Mouse (Mus musculus): ENCODE results near the gene Hp1bp3. TPM values are rescaled to one million over a fixed set of nuclear protein-coding genes. Genes with fewer than 3 reads are reported as not detected.

Gene Hp1bp3
- polyA plus RNA-seq (2012; ENCODE audit: low replicate concordance), result 55.0 and 57.2 TPM in 2 replicates

DNA sequence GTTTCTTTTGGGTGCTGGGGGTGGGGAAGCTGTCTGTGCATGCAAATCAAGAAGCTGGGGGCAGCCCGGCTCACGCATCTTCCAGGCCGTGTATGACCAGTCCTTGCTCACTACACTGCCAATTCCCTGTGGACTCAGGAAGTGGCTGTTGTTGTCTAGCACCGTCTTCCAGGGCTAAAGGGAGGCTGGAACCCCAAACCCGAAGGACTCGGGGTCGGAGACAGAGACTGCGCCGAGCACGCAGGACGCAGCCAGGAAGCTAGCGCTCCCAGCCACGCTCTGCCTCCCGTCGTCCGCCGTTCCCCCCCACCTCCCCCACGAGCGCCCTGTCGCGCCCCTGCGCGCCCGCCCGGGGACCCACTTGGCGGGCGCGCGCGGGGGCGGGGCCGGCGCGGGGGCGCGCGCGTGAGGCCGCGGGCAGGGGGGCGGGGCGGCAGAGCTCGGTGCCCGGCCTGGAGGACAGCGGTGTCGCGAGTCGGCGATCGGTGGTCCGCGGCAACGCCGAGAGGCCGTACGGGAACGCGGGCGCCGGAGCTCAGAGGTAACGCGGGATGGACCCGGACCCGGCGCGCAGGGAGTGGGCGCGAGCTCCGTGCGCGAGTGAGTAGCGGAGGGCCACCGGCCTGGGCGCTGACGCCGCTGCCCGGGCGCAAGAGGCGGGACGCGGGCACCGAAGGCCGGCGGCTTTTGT is at the start of gene Hp1bp3:
Gene Hp1bp3, plus strand, starts transcription at position 97 of the 691 bp plus-strand sequence.

DNA sequence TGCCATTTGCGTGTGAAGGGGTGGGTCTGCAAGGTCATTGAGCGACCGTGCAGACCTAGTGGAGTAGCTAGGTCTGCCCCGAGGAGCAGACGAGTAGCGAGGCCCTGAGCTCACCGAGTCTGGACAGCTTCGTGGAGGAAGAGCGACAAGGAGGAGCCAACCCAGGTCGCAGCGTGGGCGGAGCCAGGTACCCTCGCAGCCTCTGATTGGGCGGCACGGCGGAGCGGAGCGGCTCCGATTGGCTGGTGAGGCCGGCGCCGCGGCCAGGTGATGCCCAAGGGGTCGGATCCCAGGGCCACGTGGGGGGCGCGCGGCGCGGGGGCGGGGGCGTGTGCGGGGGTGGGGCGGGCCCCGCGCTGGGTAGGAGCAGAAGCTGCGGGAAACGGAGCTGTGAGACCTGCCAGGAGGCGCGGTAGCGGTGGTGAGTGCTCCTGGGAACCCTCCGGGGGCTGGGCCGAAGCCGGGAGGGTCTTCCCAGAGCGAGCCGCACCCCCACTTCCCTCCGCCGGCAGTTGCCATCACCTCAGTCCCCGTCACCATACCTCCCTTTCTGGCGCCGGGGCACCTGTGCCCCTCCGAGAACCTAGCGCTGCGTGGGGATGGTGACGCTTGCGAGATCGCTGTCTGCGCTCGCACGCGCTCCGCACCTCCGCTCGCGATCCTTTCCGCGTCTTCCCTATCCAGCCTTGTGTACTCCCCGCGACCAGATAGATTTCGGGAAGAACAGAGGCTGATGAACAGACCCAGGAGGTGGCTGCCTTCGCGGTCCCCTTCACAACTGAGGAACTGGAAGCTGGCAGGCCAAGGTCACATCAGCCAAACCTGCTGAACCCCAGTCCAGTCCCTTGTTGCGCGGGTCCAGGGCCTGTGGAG is 34.2 kb downstream of the Hp1bp3 start, which contains the start of the genes Sh2d5 and Kif17:
Gene Sh2d5, plus strand, starts transcription at position 316 of the 873 bp plus-strand sequence.
Gene Kif17, plus strand, starts transcription at position 348 of the 873 bp plus-strand sequence.

Other genes with a start within 250 kb of the Hp1bp3 start
- gene Eif4g3, start 223.3 kb upstream of the Hp1bp3 start, polyA plus RNA-seq (2012; ENCODE audit: low replicate concordance), result 94.4 and 118 TPM in 2 replicates
- gene Sh2d5, start 34.1 kb downstream of the Hp1bp3 start, polyA plus RNA-seq (2012; ENCODE audit: low replicate concordance), result 2.0 TPM in 2 replicates
- gene Kif17, start 34.1 kb downstream of the Hp1bp3 start, polyA plus RNA-seq (2012; ENCODE audit: low replicate concordance), result 0.58 and 1.1 TPM in 2 replicates
- gene Ddost, start 88.4 kb downstream of the Hp1bp3 start, polyA plus RNA-seq (2012; ENCODE audit: low replicate concordance), result 65.9 and 71.6 TPM in 2 replicates
- 53.0 and 62.4 TPM in 2 replicates for gene Pink1, start 110.0 kb downstream of the Hp1bp3 start, polyA plus RNA-seq (2012; ENCODE audit: low replicate concordance)
- 0.15 and 0.56 TPM in 2 replicates for gene Cda, start 151.7 kb downstream of the Hp1bp3 start, polyA plus RNA-seq (2012; ENCODE audit: low replicate concordance)
- not detected in 2 replicates for gene Fam43b, start 180.2 kb downstream of the Hp1bp3 start, polyA plus RNA-seq (2012; ENCODE audit: low replicate concordance)
- 15.9 and 23.4 TPM in 2 replicates for gene Mul1, start 218.4 kb downstream of the Hp1bp3 start, polyA plus RNA-seq (2012; ENCODE audit: low replicate concordance)
- 0.70 and 1.0 TPM in 2 replicates for gene Camk2n1, start 238.0 kb downstream of the Hp1bp3 start, polyA plus RNA-seq (2012; ENCODE audit: low replicate concordance)

Data from hematopoietic multipotent progenitor cell, adult 10-12 weeks (in vitro differentiated cells).